Mouse (Mus musculus): ENCODE results near the gene Vkorc1l1. TPM values are rescaled to one million over a fixed set of nuclear protein-coding genes. Genes with fewer than 3 reads are reported as not detected.

Gene Vkorc1l1
- total and polyA plus RNA-seq, 2 experiments from 2014 or later: 8.4 to 17.4 TPM

- Histone ChIP-seq H3K9ac (replicated peaks; ENCODE audit: low read depth, low read length) (peak overlapping the region; percentile 59), H3K9me3 (replicated peaks; ENCODE audit: control insufficient read depth, low read length) (no peaks in the 10 kb centered on the region; the same call in 1 of the 2 replicates), H3K27ac (ENCODE audit: low read depth) (peak overlapping the region; percentile 68), H3K36me3 (replicated peaks; ENCODE audit: control insufficient read depth, insufficient read depth, low read length) (no peaks in the 10 kb centered on the region), H3K4me2 (ENCODE audit: low read depth, low read length) (peak overlapping the region; percentile 65), H3K4me1 (ENCODE audit: control insufficient read depth, insufficient read depth) (peaks cover 5% of the 10 kb centered on the region; the same call in 1 of the 2 replicates), H3K4me3 (ENCODE audit: low read depth, low read length) (peak overlapping the region; percentile 64), H3K27me3 (ENCODE audit: control insufficient read depth, insufficient read depth, low read length) (no peaks in the 10 kb centered on the region)
- DNase-seq (ENCODE audit: low spot score) (no peak), ATAC-seq (ENCODE audit: insufficient read depth, low read depth) (no peak)
- WGBS: 44% methylated on average over 7 of the region's 7 CpGs
- no peak for TF ChIP-seq EP300 (IDR thresholded peaks at IDR 0.05; ENCODE audit: low read depth)
- TF ChIP-seq CTCF (IDR thresholded peaks at IDR 0.05; ENCODE audit: low read depth): no peak
Observed at GRCm38 (mm10) chr5:130003229-130003628, 61.5 kb downstream of the Vkorc1l1 start.

- 82% methylated on average over 1 of the region's 1 CpGs for WGBS
- no peak for TF ChIP-seq EP300 (IDR thresholded peaks at IDR 0.05; ENCODE audit: low read depth)
- TF ChIP-seq CTCF (IDR thresholded peaks at IDR 0.05; ENCODE audit: low read depth): peak; percentile 28; the same call in 1 of the 2 replicates
- H3K9me3 ChIP-seq (replicated peaks; ENCODE audit: control insufficient read depth, low read length): peaks cover 8% of the 10 kb centered on the region; the same call in 1 of the 2 replicates
- no peak overlapping the region for H3K9ac ChIP-seq (replicated peaks; ENCODE audit: low read depth, low read length)
- no peak overlapping the region for H3K4me3 ChIP-seq (ENCODE audit: low read depth, low read length)
- H3K4me2 ChIP-seq (ENCODE audit: low read depth, low read length): no peak overlapping the region
- peaks cover 5% of the 10 kb centered on the region; the same call in 1 of the 2 replicates for H3K4me1 ChIP-seq (ENCODE audit: control insufficient read depth, insufficient read depth)
- H3K36me3 ChIP-seq (replicated peaks; ENCODE audit: control insufficient read depth, insufficient read depth, low read length): peaks cover 12% of the 10 kb centered on the region
- no peak for ATAC-seq (ENCODE audit: insufficient read depth, low read depth)
- DNase-seq (ENCODE audit: low spot score): no peak
- H3K27me3 ChIP-seq (ENCODE audit: control insufficient read depth, insufficient read depth, low read length): no peaks in the 10 kb centered on the region
- H3K27ac ChIP-seq (ENCODE audit: low read depth): no peak overlapping the region
Observed at GRCm38 (mm10) chr5:130007344-130007743, 65.6 kb downstream of the Vkorc1l1 start.

DNA sequence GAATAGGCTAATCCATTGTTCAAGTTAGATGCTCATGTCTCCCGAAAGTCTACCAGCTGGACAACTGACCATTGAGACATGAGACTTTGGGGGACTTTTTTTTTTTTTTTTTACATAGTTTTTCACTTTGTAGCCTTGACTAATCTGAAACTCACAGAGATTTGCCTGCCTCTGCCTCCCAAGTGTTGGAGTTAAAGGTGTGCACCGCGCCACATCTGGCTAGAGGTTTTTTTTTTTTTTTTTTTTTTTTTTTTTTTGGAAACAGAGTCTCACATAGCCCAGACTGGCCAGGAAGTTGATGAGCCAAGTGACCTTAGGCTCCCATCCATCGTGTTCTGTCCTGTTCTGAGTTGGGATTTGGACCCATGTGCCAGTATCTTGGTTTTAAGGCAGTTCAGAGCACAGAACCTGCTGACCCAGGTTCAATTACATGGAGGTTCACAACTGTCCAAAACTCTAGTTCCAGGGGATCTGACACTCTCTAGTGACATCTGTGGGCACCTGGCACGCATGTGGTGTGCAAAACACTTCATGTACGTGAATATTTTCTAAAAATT is 66.3 kb downstream of the Vkorc1l1 start:
- ATAC-seq (ENCODE audit: insufficient read depth, low read depth): no peak
- 74% methylated on average over 6 of the region's 6 CpGs for WGBS
- Histone ChIP-seq H3K27ac (ENCODE audit: low read depth) (no peak overlapping the region), H3K4me2 (ENCODE audit: low read depth, low read length) (no peak overlapping the region), H3K36me3 (replicated peaks; ENCODE audit: control insufficient read depth, insufficient read depth, low read length) (peaks cover 16% of the 10 kb centered on the region), H3K27me3 (ENCODE audit: control insufficient read depth, insufficient read depth, low read length) (no peaks in the 10 kb centered on the region), H3K4me3 (ENCODE audit: low read depth, low read length) (no peak overlapping the region), H3K4me1 (ENCODE audit: control insufficient read depth, insufficient read depth) (peaks cover 4% of the 10 kb centered on the region; the same call in 1 of the 2 replicates), H3K9ac (replicated peaks; ENCODE audit: low read depth, low read length) (no peak overlapping the region), H3K9me3 (replicated peaks; ENCODE audit: control insufficient read depth, low read length) (peaks cover 8% of the 10 kb centered on the region; the same call in 1 of the 2 replicates)
- DNase-seq (ENCODE audit: low spot score): no peak
- TF ChIP-seq CTCF (IDR thresholded peaks at IDR 0.05; ENCODE audit: low read depth) (no peak), EP300 (IDR thresholded peaks at IDR 0.05; ENCODE audit: low read depth) (no peak)

GRCm38 (mm10) chr5:130009784-130010183 is 68.0 kb downstream of the Vkorc1l1 start:
- no peak overlapping the region for H3K9ac ChIP-seq (replicated peaks; ENCODE audit: low read depth, low read length)
- ATAC-seq (ENCODE audit: insufficient read depth, low read depth) (no peak), DNase-seq (ENCODE audit: low spot score) (no peak)
- H3K4me1 ChIP-seq (ENCODE audit: control insufficient read depth, insufficient read depth): no peaks in the 10 kb centered on the region
- no peak for TF ChIP-seq EP300 (IDR thresholded peaks at IDR 0.05; ENCODE audit: low read depth)
- no peak for TF ChIP-seq CTCF (IDR thresholded peaks at IDR 0.05; ENCODE audit: low read depth)
- H3K4me2 ChIP-seq (ENCODE audit: low read depth, low read length): no peak overlapping the region
- peaks cover 8% of the 10 kb centered on the region; the same call in 1 of the 2 replicates for H3K9me3 ChIP-seq (replicated peaks; ENCODE audit: control insufficient read depth, low read length)
- peaks cover 21% of the 10 kb centered on the region for H3K36me3 ChIP-seq (replicated peaks; ENCODE audit: control insufficient read depth, insufficient read depth, low read length)
- H3K27me3 ChIP-seq (ENCODE audit: control insufficient read depth, insufficient read depth, low read length): no peaks in the 10 kb centered on the region
- 93% methylated on average over 4 of the region's 4 CpGs for WGBS
- H3K4me3 ChIP-seq (ENCODE audit: low read depth, low read length): no peak overlapping the region
- H3K27ac ChIP-seq (ENCODE audit: low read depth): no peak overlapping the region

DNA sequence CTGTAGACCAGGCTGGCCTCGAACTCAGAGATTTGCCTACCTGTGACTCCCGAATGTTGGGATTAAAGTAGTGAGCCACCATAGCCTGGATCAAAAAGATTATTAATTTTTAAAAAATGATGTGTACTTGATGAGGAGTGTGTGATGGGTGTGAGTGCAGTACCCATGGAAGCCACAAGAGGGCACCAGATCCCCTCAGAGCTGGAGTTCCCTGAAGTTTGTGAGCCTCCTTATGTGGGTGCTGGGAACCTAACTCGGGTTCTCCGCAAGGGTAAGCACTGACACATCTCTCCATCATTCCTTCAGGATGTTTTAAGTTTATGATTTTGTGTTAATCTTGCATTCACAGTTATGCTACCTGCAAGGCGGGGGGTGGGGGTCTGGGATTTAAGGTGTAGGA is 69.2 kb downstream of the Vkorc1l1 start:
- 92% methylated on average over 5 of the region's 5 CpGs for WGBS

More for the DNA sequence above, 69.2 kb downstream of the Vkorc1l1 start:
- Histone ChIP-seq H3K4me2 (ENCODE audit: low read depth, low read length) (no peak overlapping the region), H3K4me3 (ENCODE audit: low read depth, low read length) (no peak overlapping the region), H3K4me1 (ENCODE audit: control insufficient read depth, insufficient read depth) (no peaks in the 10 kb centered on the region), H3K36me3 (replicated peaks; ENCODE audit: control insufficient read depth, insufficient read depth, low read length) (peaks cover 30% of the 10 kb centered on the region), H3K9ac (replicated peaks; ENCODE audit: low read depth, low read length) (no peak overlapping the region), H3K27me3 (ENCODE audit: control insufficient read depth, insufficient read depth, low read length) (no peaks in the 10 kb centered on the region), H3K27ac (ENCODE audit: low read depth) (no peak overlapping the region), H3K9me3 (replicated peaks; ENCODE audit: control insufficient read depth, low read length) (peaks cover 8% of the 10 kb centered on the region; the same call in 1 of the 2 replicates)
- no peak for ATAC-seq (ENCODE audit: insufficient read depth, low read depth)
- DNase-seq (ENCODE audit: low spot score): no peak
- TF ChIP-seq EP300 (IDR thresholded peaks at IDR 0.05; ENCODE audit: low read depth) (no peak), CTCF (IDR thresholded peaks at IDR 0.05; ENCODE audit: low read depth) (no peak; the same call in 1 of the 2 replicates)

All from heart, postnatal 0 days (tissue).